Mouse (Mus musculus) macrophage (primary cell): ENCODE data around the gene Atp8a2. TPM values are rescaled to one million over a fixed set of nuclear protein-coding genes. Genes with fewer than 3 reads are reported as not detected.
"Not testable (repeated sequence)": the region's sequence is repeated elsewhere in the genome, so short reads cannot be mapped to it uniquely, and the experiment has no call there.

Experiments used
- H3K27ac ChIP-seq: fragments of 350-480 bp; formaldehyde crosslinking; 2 replicates; pipeline ENCODE4 v1.9.0; 2021
- H3K36me3 ChIP-seq: fragments of 350-480 bp; formaldehyde crosslinking; 2 replicates; pipeline ENCODE4 v1.9.0; 2021; ENCODE audit errors: inconsistent target
- H3K4me3 ChIP-seq: fragments of 350-480 bp; formaldehyde crosslinking; 2 replicates; pipeline ENCODE4 v1.9.0; 2021; ENCODE audit errors: inconsistent target
- H3K79me2 ChIP-seq: fragments of 350-480 bp; formaldehyde crosslinking; 2 replicates; pipeline ENCODE4 v1.9.0; 2021; ENCODE audit errors: inconsistent target
- WGBS: methylation state at CpG from one replicate; pipeline ENCODE4 v1.1.7; 2026; ENCODE audit warnings: inconsistent platforms; ENCODE audit not compliant: missing documents; 5-methylcytosine and 5-hydroxymethylcytosine counted together
- polyA plus RNA-seq: library from polyadenylated mRNA; stranded (reverse); fragments of 250-400 nt; gene quantifications from 3 replicates; pipeline ENCODE4 v1.2.4, GENCODE M21; 2018; ENCODE audit warnings: inconsistent platforms

Gene Atp8a2
- polyA plus RNA-seq, 1 experiment from 2014 or later: 0.07 TPM

DNA sequence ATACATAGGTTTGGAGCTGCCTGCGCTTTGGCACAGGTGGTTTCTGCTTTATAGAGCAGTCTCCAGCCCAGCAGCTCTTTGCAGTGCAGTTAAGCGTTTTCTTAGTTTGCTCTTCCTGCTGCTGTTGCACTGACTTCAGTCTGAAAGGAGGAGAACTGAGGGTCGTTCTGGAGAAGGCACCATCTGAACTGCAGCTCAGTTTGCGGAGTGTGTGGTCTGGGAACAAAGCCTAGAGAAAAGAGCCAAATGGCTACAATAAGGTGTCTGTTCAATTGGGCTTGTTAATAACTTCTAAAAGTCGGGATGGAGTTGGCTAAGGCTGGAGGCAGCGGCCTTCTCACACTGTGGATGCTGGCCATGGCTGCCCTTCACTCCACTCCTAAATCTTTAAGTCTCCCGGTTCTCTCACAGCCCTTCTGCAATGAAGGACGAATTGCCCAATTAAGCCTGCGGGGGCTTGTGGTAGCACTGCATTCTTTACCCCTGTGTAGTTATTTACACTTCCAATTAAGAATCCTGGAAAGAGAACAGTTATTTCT is 569.8 kb downstream of the Atp8a2 start:
- no peaks in the 10 kb centered on the region for H3K79me2 ChIP-seq
- no peaks in the 10 kb centered on the region for H3K36me3 ChIP-seq
- 73% methylated on average over 8 of the region's 9 CpGs for WGBS
- no peak overlapping the region for H3K4me3 ChIP-seq
- no peak overlapping the region for H3K27ac ChIP-seq

DNA sequence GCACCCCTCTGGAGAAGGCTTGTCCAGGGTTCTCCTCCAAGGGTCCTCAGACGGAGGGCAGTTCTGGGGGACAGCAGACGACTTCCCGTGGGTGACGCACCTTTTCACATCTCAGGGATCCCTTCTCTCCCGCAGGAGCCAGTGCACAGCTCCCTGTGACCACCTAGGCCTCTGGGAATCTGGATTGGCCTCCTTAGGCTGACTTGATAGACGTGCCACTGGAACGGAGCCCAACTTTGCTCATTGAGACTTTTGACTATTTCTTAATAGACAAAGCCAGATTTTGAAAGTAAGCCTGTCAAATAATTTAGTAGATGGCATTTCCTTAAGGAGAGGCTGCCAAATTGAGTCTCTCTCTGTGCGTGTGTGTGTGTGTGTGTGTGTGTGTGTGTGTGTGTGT is 570.3 kb downstream of the Atp8a2 start:
- WGBS: 68% methylated on average over 8 of the region's 8 CpGs
- no peak overlapping the region for H3K27ac ChIP-seq
- no peak overlapping the region for H3K4me3 ChIP-seq
- no peaks in the 10 kb centered on the region for H3K79me2 ChIP-seq
- H3K36me3 ChIP-seq: no peaks in the 10 kb centered on the region

GRCm38 (mm10) chr14:59625806-59626364 is 571.1 kb downstream of the Atp8a2 start:
- Histone ChIP-seq H3K79me2 (no peaks in the 10 kb centered on the region), H3K36me3 (no peaks in the 10 kb centered on the region), H3K27ac (no peak overlapping the region), H3K4me3 (no peak overlapping the region)
- 2% methylated on average over 51 of the region's 51 CpGs for WGBS

DNA sequence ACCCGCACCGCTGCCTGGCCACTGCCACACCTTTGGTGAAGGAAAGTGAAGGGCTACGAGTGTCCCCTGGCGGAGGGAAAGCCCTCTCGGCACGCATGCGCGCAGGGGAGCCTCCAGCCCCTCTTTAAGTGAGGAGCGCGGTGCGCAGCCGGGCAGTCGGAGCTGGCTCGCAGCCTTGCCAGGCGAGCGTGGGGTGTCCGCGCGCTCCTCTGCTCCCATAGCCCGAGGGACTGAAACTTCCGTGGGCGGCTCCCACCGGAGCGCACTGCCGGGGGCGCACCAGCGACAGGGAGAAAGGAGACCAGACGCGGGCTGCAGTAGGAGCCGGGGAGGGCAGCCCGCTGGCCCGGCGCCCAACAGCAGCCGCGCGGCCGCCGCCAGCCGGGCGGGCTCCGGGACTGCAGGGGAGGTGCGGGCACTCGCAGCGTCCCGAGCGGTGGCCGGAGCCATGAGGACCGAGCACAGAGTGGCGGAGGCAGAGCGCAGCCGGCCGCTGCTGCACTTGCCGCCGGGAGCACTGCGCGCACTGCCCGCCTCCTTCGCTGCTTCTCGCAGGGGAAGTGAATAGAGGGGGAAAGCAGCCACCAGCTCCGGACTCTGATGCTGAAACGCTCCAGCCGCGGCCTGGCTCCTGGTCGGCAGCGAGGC is 571.7 kb downstream of the Atp8a2 start, which contains the start of gene Shisa2:
Gene Shisa2, plus strand, starts transcription at position 151 of the 648 bp plus-strand sequence.
- 2% methylated on average over 62 of the region's 65 CpGs for WGBS

DNA sequence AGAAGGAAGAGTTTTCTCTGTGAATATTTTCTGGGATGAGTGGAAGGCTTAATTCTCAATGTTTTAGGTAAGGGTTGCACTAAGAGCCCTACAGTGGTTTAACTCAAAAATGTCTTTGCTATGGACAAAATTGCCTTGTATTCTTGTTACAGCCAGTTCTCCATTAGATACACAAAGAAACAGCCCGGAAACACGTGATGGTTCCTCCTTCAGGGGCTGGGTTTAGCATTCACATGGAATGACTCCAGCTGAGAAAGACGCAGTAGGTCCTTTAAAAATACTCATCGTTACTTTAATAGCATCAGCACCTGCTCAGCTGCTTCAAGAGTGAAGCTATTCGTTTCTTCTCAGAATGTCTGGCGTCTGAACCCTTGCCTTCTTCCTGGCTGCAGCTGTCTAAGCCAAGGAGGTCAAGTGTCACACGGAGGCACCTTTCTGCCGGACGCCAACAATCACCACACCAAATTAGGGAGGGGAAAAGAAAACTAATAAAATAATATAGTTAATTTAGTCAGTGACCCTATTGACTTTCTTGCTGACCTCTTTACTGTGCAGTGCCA is 572.6 kb downstream of the Atp8a2 start:
- no peaks in the 10 kb centered on the region for H3K79me2 ChIP-seq
- no peak overlapping the region for H3K27ac ChIP-seq
- no peaks in the 10 kb centered on the region for H3K36me3 ChIP-seq
- WGBS: 64% methylated on average over 9 of the region's 9 CpGs
- H3K4me3 ChIP-seq: no peak overlapping the region

More for the DNA sequence above, 571.7 kb downstream of the Atp8a2 start, which contains the start of gene Shisa2:
- no peaks in the 10 kb centered on the region for H3K79me2 ChIP-seq
- H3K36me3 ChIP-seq: no peaks in the 10 kb centered on the region
- no peak within 1 kb of the TSS for H3K4me3 ChIP-seq
- H3K27ac ChIP-seq: no peak within 1 kb of the TSS

DNA sequence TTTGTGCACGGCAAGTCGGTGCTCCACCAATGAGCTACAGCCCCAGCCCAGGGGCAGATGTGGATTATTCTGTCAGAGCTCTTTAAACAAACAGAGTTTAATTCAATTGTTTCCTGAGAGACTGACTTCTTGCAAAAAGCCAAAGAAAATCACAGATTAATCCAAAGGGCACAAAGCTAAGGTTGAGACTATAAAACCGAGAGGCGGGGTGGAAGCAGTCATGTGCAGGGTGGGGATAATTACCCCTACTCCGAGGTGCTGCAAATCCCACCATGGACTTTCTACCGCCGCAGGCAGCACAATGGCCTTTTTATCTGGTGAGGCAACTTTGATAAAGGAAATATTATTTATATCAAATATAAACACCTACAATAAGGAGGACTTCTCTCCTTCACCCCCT is 580.2 kb downstream of the Atp8a2 start:
- H3K27ac ChIP-seq: no peak overlapping the region
- 94% methylated on average over 7 of the region's 7 CpGs for WGBS
- H3K36me3 ChIP-seq: no peaks in the 10 kb centered on the region
- H3K79me2 ChIP-seq: no peaks in the 10 kb centered on the region
- H3K4me3 ChIP-seq: no peak overlapping the region

DNA sequence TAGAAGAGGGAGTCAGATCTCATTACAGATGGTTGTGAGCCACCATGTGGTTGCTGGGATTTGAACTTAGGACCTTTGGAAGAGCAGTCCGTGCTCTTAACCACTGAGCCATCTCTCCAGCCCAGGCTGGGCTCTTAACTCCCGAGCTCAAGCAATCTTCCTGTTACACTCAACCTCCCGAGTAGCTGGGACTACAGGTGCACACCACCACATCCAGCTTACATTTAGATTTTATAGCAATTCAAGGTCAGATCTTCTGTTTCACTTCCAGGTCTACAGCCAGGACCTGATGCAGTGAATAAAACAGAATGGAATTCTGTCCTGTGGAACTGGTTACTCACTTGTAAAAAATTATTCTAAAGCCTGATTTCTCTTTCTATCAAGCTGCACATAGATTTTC is 582.8 kb downstream of the Atp8a2 start:
- whole genome bisulfite sequencing: 78% methylated on average over 3 of the region's 3 CpGs
- H3K79me2 ChIP-seq, H3K36me3 ChIP-seq, H3K27ac ChIP-seq, H3K4me3 ChIP-seq: not testable (repeated sequence)

GRCm38 (mm10) chr14:59612920-59613625 is 583.9 kb downstream of the Atp8a2 start:
- H3K79me2 ChIP-seq: no peaks in the 10 kb centered on the region
- no peak overlapping the region for H3K4me3 ChIP-seq
- no peaks in the 10 kb centered on the region for H3K36me3 ChIP-seq
- WGBS: 60% methylated on average over 14 of the region's 14 CpGs
- H3K27ac ChIP-seq: no peak overlapping the region

DNA sequence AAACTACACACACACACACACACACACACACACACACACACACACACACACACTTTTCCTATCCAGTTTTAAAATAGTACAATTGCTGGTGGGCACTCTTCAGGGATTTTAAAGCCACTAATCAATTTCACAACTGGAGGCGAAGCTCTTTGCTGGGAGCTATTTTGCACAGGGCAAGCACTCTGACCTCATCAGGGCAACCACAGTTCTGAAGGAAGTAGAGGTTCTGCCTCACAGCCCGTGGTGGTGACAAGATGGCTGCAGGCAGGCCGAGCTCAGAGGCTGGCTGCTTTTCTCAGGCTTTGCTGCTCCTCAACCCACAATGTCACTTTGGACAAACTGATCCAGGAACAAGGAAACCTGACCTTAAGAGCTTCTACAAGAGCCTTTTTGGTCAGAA is 590.0 kb downstream of the Atp8a2 start:
- Histone ChIP-seq H3K36me3 (no peaks in the 10 kb centered on the region), H3K27ac (no peak overlapping the region), H3K79me2 (no peaks in the 10 kb centered on the region), H3K4me3 (no peak overlapping the region)
- 34% methylated on average over 3 of the region's 3 CpGs for WGBS

DNA sequence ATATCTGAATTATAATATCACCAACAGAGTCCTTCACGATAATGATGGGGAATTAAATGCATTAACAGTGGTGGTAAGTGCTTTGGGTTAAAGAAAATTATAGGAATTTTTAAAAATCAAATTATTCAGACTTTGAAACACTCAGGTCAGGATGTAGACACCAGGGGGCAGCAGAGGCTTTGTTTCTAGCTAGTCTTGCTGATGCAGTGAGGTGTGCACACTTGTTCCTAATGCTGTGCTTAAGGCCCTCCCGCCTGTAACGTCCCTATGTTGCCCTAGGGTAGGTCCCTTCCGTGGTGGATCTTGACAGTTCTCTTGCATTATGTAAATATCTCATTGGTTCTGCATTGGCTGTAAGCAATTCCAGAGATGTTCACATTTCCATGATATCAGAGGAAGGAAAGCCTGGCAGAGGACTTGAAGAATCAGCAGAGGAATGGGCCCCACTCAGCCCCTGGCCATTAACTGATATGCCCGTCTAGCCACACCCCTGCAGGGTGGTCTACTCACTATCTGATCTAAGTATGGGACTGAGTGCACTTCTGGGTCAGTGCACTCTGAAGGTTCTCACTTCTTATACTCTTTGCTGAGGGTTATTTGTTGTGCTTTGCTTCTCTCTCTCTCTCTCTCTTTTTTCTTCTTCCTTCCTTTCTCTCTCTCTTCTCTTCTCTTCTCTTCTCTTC is 591.2 kb downstream of the Atp8a2 start:
- no peaks in the 10 kb centered on the region for H3K36me3 ChIP-seq
- WGBS: 21% methylated on average over 5 of the region's 5 CpGs

GRCm38 (mm10) chr14:59604002-59604645 is 592.9 kb downstream of the Atp8a2 start:
- Histone ChIP-seq H3K79me2 (no peaks in the 10 kb centered on the region), H3K27ac (no peak overlapping the region), H3K36me3 (no peaks in the 10 kb centered on the region), H3K4me3 (no peak overlapping the region)
- 61% methylated on average over 5 of the region's 5 CpGs for WGBS

More for the DNA sequence above, 591.2 kb downstream of the Atp8a2 start:
- no peaks in the 10 kb centered on the region for H3K79me2 ChIP-seq
- H3K27ac ChIP-seq: no peak overlapping the region
- H3K4me3 ChIP-seq: no peak overlapping the region

- under 1% methylated on average over 8 of the region's 8 CpGs for WGBS
- Histone ChIP-seq H3K79me2 (peaks cover 36% of the 10 kb centered on the region), H3K27ac (peak overlapping the region; percentile 57), H3K36me3 (no peaks in the 10 kb centered on the region), H3K4me3 (peak overlapping the region; percentile 72)
Measured at GRCm38 (mm10) chr14:59598260-59598627, 598.7 kb downstream of the Atp8a2 start.

GRCm38 (mm10) chr14:59597398-59598259 is 599.4 kb downstream of the Atp8a2 start, which contains the start of gene Cdadc1:
Cdadc1 (minus strand) TSS chr14:59597959.
- H3K36me3 ChIP-seq: no peaks in the 10 kb centered on the region
- peak within 1 kb of the TSS; percentile 57 for H3K27ac ChIP-seq
- under 1% methylated on average over 45 of the region's 48 CpGs for WGBS
- peaks cover 36% of the 10 kb centered on the region for H3K79me2 ChIP-seq
- peak within 1 kb of the TSS; percentile 72 for H3K4me3 ChIP-seq
